Mouse (Mus musculus): ENCODE measurements around the gene Drd3. TPM values are rescaled to one million over a fixed set of nuclear protein-coding genes. Genes with fewer than 3 reads are reported as not detected.

The Drd3 gene
- total RNA-seq, 1 experiment: 0.45 TPM

GRCm38 (mm10) chr16:43800119-43800721 lies 46.4 kb downstream of the Drd3 start:
- in situ Hi-C loops (cut with MboI; ENCODE audit: low sequenced_read_pairs in 2 of 2, unreplicated experiment in 2 of 2): no loop called here
- Histone ChIP-seq H3K27ac (ENCODE audit: insufficient read depth, low read depth, low read length, poor library complexity, severe bottlenecking) (peak overlapping the region; percentile 95), H3K9me3 (ENCODE audit: control insufficient read depth, insufficient read depth, low read depth, low read length) (no peaks in the 10 kb centered on the region), H3K4me3 (ENCODE audit: insufficient read depth in 1 of 2, low read depth in 1 of 2, low read length in 2 of 2, poor library complexity in 1 of 2, severe bottlenecking in 1 of 2) (peak overlapping the region in 1 of 2 experiments; percentile 29; a peak in 2 of 4 replicates), H3K4me1 (ENCODE audit: control insufficient read depth in 2 of 2, insufficient read depth in 2 of 2, low read length in 2 of 2, poor library complexity in 1 of 2) (peaks cover 8 to 15% of the 10 kb centered on the region in 2 experiments), H3K36me3 (ENCODE audit: control insufficient read depth, insufficient read depth, low read length, poor library complexity, severe bottlenecking) (no peaks in the 10 kb centered on the region), H3K9ac (ENCODE audit: insufficient read depth, low read depth, low read length, poor library complexity, severe bottlenecking) (peak overlapping the region; percentile 30; the same call in 1 of the 2 replicates)
- TF ChIP-seq HCFC1 (IDR thresholded peaks at IDR 0.05; ENCODE audit: borderline replicate concordance, insufficient read depth, low read length) (no peak), ZC3H11A (IDR thresholded peaks at IDR 0.05; ENCODE audit: borderline replicate concordance, low read depth, low read length) (no peak), ZNF384 (IDR thresholded peaks at IDR 0.05; ENCODE audit: low read depth, low read length) (no peak), MAFK (IDR thresholded peaks at IDR 0.05; ENCODE audit: insufficient read depth, low read depth, low read length) (no peak), CHD2 (IDR thresholded peaks at IDR 0.05; ENCODE audit: low read depth, low read length) (peak; percentile 48; the same call in 1 of the 2 replicates)
- DNase-seq (ENCODE audit: low read depth, low spot score): peak; percentile 53

GRCm38 (mm10) chr16:43801137-43801536 lies 47.3 kb downstream of the Drd3 start:
- TF ChIP-seq CHD2 (IDR thresholded peaks at IDR 0.05; ENCODE audit: low read depth, low read length) (no peak), ZC3H11A (IDR thresholded peaks at IDR 0.05; ENCODE audit: borderline replicate concordance, low read depth, low read length) (no peak), HCFC1 (IDR thresholded peaks at IDR 0.05; ENCODE audit: borderline replicate concordance, insufficient read depth, low read length) (no peak), MAFK (IDR thresholded peaks at IDR 0.05; ENCODE audit: insufficient read depth, low read depth, low read length) (no peak), ZNF384 (IDR thresholded peaks at IDR 0.05; ENCODE audit: low read depth, low read length) (no peak)
- no peak for DNase-seq (ENCODE audit: low read depth, low spot score)
- Histone ChIP-seq H3K9ac (ENCODE audit: insufficient read depth, low read depth, low read length, poor library complexity, severe bottlenecking) (peak overlapping the region; percentile 2; the same call in 1 of the 2 replicates), H3K4me3 (ENCODE audit: insufficient read depth in 1 of 2, low read depth in 1 of 2, low read length in 2 of 2, poor library complexity in 1 of 2, severe bottlenecking in 1 of 2) (no peak overlapping the region), H3K9me3 (ENCODE audit: control insufficient read depth, insufficient read depth, low read depth, low read length) (no peaks in the 10 kb centered on the region), H3K4me1 (ENCODE audit: control insufficient read depth in 2 of 2, insufficient read depth in 2 of 2, low read length in 2 of 2, poor library complexity in 1 of 2) (peaks cover 8 to 15% of the 10 kb centered on the region in 2 experiments), H3K27ac (ENCODE audit: insufficient read depth, low read depth, low read length, poor library complexity, severe bottlenecking) (no peak overlapping the region; the same call in 1 of the 2 replicates), H3K36me3 (ENCODE audit: control insufficient read depth, insufficient read depth, low read length, poor library complexity, severe bottlenecking) (no peaks in the 10 kb centered on the region)
- in situ Hi-C loops (cut with MboI; ENCODE audit: low sequenced_read_pairs in 2 of 2, unreplicated experiment in 2 of 2): no loop called here

- Histone ChIP-seq H3K4me3 (ENCODE audit: insufficient read depth in 1 of 2, low read depth in 1 of 2, low read length in 2 of 2, poor library complexity in 1 of 2, severe bottlenecking in 1 of 2) (peak overlapping the region; percentile 22 to 44), H3K36me3 (ENCODE audit: control insufficient read depth, insufficient read depth, low read length, poor library complexity, severe bottlenecking) (no peaks in the 10 kb centered on the region), H3K9me3 (ENCODE audit: control insufficient read depth, insufficient read depth, low read depth, low read length) (no peaks in the 10 kb centered on the region), H3K27ac (ENCODE audit: insufficient read depth, low read depth, low read length, poor library complexity, severe bottlenecking) (peak overlapping the region; percentile 80), H3K4me1 (ENCODE audit: control insufficient read depth in 2 of 2, insufficient read depth in 2 of 2, low read length in 2 of 2, poor library complexity in 1 of 2) (peaks cover 8 to 15% of the 10 kb centered on the region in 2 experiments), H3K9ac (ENCODE audit: insufficient read depth, low read depth, low read length, poor library complexity, severe bottlenecking) (peak overlapping the region; percentile 44)
- peak; percentile 82 for DNase-seq (ENCODE audit: low read depth, low spot score)
- in situ Hi-C loops (cut with MboI; ENCODE audit: low sequenced_read_pairs in 2 of 2, unreplicated experiment in 2 of 2): no loop called here
- TF ChIP-seq CHD2 (IDR thresholded peaks at IDR 0.05; ENCODE audit: low read depth, low read length) (no peak), ZC3H11A (IDR thresholded peaks at IDR 0.05; ENCODE audit: borderline replicate concordance, low read depth, low read length) (no peak; the same call in none of the 2 replicates), HCFC1 (IDR thresholded peaks at IDR 0.05; ENCODE audit: borderline replicate concordance, insufficient read depth, low read length) (no peak), MAFK (IDR thresholded peaks at IDR 0.05; ENCODE audit: insufficient read depth, low read depth, low read length) (no peak), ZNF384 (IDR thresholded peaks at IDR 0.05; ENCODE audit: low read depth, low read length) (no peak)
These were observed 48.0 kb downstream of the Drd3 start for GRCm38 (mm10) chr16:43801791-43802307.

- H3K9me3 ChIP-seq (ENCODE audit: control insufficient read depth, insufficient read depth, low read depth, low read length): no peaks in the 10 kb centered on the region
- TF ChIP-seq MAFK (IDR thresholded peaks at IDR 0.05; ENCODE audit: insufficient read depth, low read depth, low read length): no peak
- TF ChIP-seq CHD2 (IDR thresholded peaks at IDR 0.05; ENCODE audit: low read depth, low read length): no peak
- TF ChIP-seq HCFC1 (IDR thresholded peaks at IDR 0.05; ENCODE audit: borderline replicate concordance, insufficient read depth, low read length): no peak
- no peak for TF ChIP-seq ZNF384 (IDR thresholded peaks at IDR 0.05; ENCODE audit: low read depth, low read length)
- TF ChIP-seq ZC3H11A (IDR thresholded peaks at IDR 0.05; ENCODE audit: borderline replicate concordance, low read depth, low read length): no peak
- H3K9ac ChIP-seq (ENCODE audit: insufficient read depth, low read depth, low read length, poor library complexity, severe bottlenecking): no peak overlapping the region
- in situ Hi-C loops (cut with MboI; ENCODE audit: low sequenced_read_pairs in 2 of 2, unreplicated experiment in 2 of 2): no loop called here
- no peaks in the 10 kb centered on the region for H3K36me3 ChIP-seq (ENCODE audit: control insufficient read depth, insufficient read depth, low read length, poor library complexity, severe bottlenecking)
- peaks cover 8 to 17% of the 10 kb centered on the region in 2 experiments for H3K4me1 ChIP-seq (ENCODE audit: control insufficient read depth in 2 of 2, insufficient read depth in 2 of 2, low read length in 2 of 2, poor library complexity in 1 of 2)
- H3K27ac ChIP-seq (ENCODE audit: insufficient read depth, low read depth, low read length, poor library complexity, severe bottlenecking): no peak overlapping the region
- no peak overlapping the region for H3K4me3 ChIP-seq (ENCODE audit: insufficient read depth in 1 of 2, low read depth in 1 of 2, low read length in 2 of 2, poor library complexity in 1 of 2, severe bottlenecking in 1 of 2)
- no peak for DNase-seq (ENCODE audit: low read depth, low spot score)
These were observed 48.6 kb downstream of the Drd3 start for GRCm38 (mm10) chr16:43802466-43802865.
